Mouse (Mus musculus) kidney, adult 8-10 months (tissue): ENCODE measurements around the gene Zfp870.
"Not testable (repeated sequence)": the region's sequence is repeated elsewhere in the genome, so short reads cannot be mapped to it uniquely, and the experiment has no call there.

Source experiments
- DNase-seq, 2 experiments: peaks; one replicate each; pipeline ENCODE4 v3.0.0; 2022

Gene Zfp870

GRCm38 (mm10) chr17:32867266-32867665 is 24.2 kb downstream of the Zfp870 start:
- DNase-seq, result not testable (repeated sequence)

DNA sequence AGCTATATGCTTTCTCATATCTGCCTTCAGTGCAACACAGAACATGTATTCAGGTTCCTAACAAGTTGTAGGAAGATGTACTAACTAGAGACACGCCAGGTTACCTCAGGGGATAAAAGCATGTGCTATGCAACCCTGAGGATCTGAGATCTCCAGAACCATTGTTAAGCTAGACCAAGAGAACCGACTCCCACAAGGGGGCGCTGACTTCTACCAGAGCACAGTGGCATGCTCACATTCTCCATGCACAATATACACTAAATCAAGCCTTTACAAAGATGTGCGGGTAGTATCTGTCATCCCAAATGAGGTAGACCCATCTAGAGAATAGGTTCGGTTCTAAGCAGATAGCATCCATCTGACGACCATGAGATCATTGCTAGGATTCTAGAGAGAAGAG is 34.7 kb downstream of the Zfp870 start:
- DNase-seq, result not testable (repeated sequence)

GRCm38 (mm10) chr17:32851581-32851980 is 39.9 kb downstream of the Zfp870 start:
- DNase-seq, result no peak

- no peak for DNase-seq
Observed at GRCm38 (mm10) chr17:32841388-32841787, 50.1 kb downstream of the Zfp870 start.

DNA sequence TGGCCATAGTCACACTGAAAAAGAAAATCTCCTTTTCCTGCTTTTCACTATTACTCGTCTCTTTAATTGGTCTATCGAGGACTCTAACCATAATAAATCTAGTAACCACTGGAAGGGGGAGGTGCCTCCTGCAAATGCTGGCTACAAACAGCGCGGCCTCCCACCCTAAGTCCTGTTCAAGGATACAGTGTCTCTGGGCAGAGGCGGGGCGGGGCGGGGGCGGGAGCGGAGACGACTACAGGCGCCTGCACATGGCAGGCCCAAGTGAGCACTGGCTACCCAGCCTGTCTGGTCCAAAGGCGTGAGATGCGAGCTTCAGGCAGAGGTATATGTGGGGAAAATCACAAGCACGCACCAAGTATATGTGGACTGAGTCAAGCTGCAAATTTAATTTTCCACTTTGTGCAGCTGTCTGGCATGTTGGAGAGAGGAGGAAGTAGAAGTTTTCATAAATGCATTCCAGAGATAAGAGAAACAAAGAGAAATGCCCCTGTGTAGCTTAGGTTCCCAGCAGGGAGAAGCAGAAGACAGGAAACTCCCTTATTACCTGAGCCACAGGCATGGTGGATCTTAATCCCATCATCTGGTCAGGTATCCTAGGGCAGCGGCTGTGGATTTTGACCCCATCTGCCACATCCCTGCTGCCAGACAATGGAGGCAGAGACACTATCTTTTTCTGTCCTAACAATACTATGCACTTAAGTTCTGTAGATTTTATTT is 52.2 kb downstream of the Zfp870 start:
- DNase-seq, result no peak

GRCm38 (mm10) chr17:32830418-32830782 is 61.0 kb downstream of the Zfp870 start:
- no peak for DNase-seq

- DNase-seq, result peak; percentile 74 to 76
Observed at GRCm38 (mm10) chr17:32829540-32830417, 61.7 kb downstream of the Zfp870 start, which contains the start of gene Zfp799. Gene Zfp799 (minus strand): TSS chr17:32830261.
